Mouse (Mus musculus) midbrain, embryonic 11.5 days (tissue): ENCODE results near the gene Btbd17. TPM values are rescaled to one million over a fixed set of nuclear protein-coding genes. Genes with fewer than 3 reads are reported as not detected.

ENCODE experiments used
- ATAC-seq: fragments of 200-750 bp; cut with Nextera tagmentation; 2 replicates; pipeline ENCODE4 v1.8.0; 2017; ENCODE audit warnings: moderate TSS enrichment, moderate library complexity; ENCODE audit not compliant: low FRiP score
- DNase-seq: peaks from one replicate; pipeline ENCODE4 v3.0.0; 2015; ENCODE audit warnings: low spot score; ENCODE audit errors: missing footprints
- H3K27ac ChIP-seq: fragments of 300-500 bp; sonication (generic); 2 replicates; pipeline ENCODE4 v1.5.1; 2014; ENCODE audit warnings: low read depth, low read length
- H3K27me3 ChIP-seq: fragments of 300-500 bp; sonication (generic); 2 replicates; pipeline ENCODE4 v1.6.1; 2014; ENCODE audit warnings: mild to moderate bottlenecking, low read length, moderate library complexity, mixed read lengths; ENCODE audit not compliant: control insufficient read depth, insufficient read depth
- H3K36me3 ChIP-seq: fragments of 300-500 bp; sonication (generic); 2 replicates; pipeline ENCODE4 v1.6.1; 2014; ENCODE audit warnings: mild to moderate bottlenecking, low read length, moderate library complexity, mixed read lengths; ENCODE audit not compliant: control insufficient read depth, insufficient read depth
- H3K4me1 ChIP-seq: fragments of 300-500 bp; sonication (generic); 2 replicates; pipeline ENCODE4 v1.6.1; 2014; ENCODE audit warnings: low read length; ENCODE audit not compliant: control insufficient read depth, insufficient read depth
- H3K4me2 ChIP-seq: fragments of 300-500 bp; sonication (generic); 2 replicates; pipeline ENCODE4 v1.6.1; 2014; ENCODE audit warnings: mild to moderate bottlenecking, moderate library complexity
- H3K4me3 ChIP-seq: fragments of 300-500 bp; sonication (generic); 2 replicates; pipeline ENCODE4 v1.5.1; 2014; ENCODE audit warnings: low read depth, low read length
- H3K9ac ChIP-seq: fragments of 300-500 bp; sonication (generic); 2 replicates; pipeline ENCODE4 v1.6.1; 2014; ENCODE audit warnings: low read length
- H3K9me3 ChIP-seq: fragments of 300-500 bp; sonication (generic); 2 replicates; pipeline ENCODE4 v1.6.1; 2016; ENCODE audit warnings: low read length; ENCODE audit not compliant: control insufficient read depth
- WGBS: fragments of 180-500 bp; shearing (Covaris S2); extraction: QIAGEN DNeasy Blood & Tissue Kit; methylation state at CpG from one replicate; pipeline ENCODE4 v1.1.7; 2014; 5-methylcytosine and 5-hydroxymethylcytosine counted together
- polyA plus RNA-seq: library from polyadenylated mRNA; unstranded; fragments of >200 nt; fragmentation: Nextera tagmentation; extraction: Ambion mirVana; gene quantifications from 2 replicates; pipeline ENCODE4 v1.2.1, GENCODE M21; 2014

The Btbd17 gene
- polyA plus RNA-seq, 1 experiment from 2014 or later, result 70.2 TPM

DNA sequence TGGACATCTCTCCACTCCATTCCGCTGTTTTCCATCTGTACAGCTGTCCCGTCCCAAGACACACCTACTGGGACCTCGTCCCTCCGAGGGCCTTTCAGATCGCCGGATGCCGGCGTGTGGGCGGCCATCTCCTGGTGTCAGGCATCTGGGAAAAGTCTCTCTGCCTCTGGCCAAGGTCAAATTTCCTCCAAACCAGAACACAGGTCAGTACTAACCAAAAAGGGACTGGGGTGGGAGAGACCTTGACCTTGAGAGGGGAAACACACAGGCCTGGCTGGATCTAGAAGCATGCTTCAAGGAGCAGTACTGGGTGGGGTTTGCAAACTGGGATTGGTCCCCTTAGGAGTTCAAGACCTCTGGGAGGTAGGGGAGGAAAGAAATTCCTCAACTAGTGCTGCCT, 6.0 kb downstream of the Btbd17 start:
- Histone ChIP-seq H3K27me3 (peaks cover 64% of the 10 kb centered on the region), H3K4me2 (no peak overlapping the region), H3K9ac (no peak overlapping the region), H3K4me3 (no peak overlapping the region), H3K36me3 (0 out of 2 replicates have a peak, but pooled peaks cover 4% of the 10 kb centered on the region), H3K4me1 (peaks cover 48% of the 10 kb centered on the region), H3K27ac (no peak overlapping the region), H3K9me3 (no peaks in the 10 kb centered on the region)
- DNase-seq, result peak; percentile 89
- no peak for ATAC-seq
- 62% methylated on average over 9 of the region's 9 CpGs for WGBS

DNA sequence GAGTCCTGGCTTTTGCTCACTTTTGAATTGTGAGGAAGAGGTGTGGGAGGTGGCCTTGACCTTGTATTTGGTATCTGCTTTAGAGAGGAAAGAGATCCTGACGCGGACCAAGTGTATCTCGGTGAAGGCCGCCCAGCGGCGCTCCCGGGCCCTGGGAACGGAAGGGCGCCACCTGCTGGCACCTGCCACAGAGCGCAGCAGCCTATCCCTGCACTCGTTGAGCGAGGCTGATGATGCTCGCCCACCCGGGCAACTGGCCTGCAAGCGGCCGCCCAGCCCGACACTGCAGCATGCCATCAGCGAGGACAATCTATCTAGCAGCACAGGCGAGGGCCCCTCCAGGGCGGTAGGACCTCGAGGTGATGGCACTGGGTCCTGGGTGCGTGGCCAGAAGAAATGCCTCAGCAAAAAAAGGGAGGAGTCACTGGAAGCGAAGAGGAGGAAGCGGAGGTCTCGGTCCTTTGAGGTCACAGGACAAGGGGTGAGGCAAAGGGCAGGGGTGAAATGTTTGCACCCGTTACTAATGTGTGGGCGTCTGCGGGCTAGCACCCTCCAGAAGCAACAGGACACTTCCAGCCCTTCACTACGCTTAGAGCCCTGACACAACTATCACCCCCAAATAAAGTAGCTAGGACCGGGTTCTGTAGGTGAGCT, 6.6 kb downstream of the Btbd17 start:
- Histone ChIP-seq H3K9me3 (no peaks in the 10 kb centered on the region), H3K9ac (no peak overlapping the region), H3K36me3 (0 out of 2 replicates have a peak, but pooled peaks cover 4% of the 10 kb centered on the region), H3K27me3 (peaks cover 64% of the 10 kb centered on the region), H3K4me2 (no peak overlapping the region), H3K4me1 (peaks cover 45% of the 10 kb centered on the region), H3K27ac (no peak overlapping the region), H3K4me3 (no peak overlapping the region)
- ATAC-seq, result peak; percentile 69
- 13% methylated on average over 30 of the region's 30 CpGs for WGBS
- DNase-seq, result peak; percentile 99

DNA sequence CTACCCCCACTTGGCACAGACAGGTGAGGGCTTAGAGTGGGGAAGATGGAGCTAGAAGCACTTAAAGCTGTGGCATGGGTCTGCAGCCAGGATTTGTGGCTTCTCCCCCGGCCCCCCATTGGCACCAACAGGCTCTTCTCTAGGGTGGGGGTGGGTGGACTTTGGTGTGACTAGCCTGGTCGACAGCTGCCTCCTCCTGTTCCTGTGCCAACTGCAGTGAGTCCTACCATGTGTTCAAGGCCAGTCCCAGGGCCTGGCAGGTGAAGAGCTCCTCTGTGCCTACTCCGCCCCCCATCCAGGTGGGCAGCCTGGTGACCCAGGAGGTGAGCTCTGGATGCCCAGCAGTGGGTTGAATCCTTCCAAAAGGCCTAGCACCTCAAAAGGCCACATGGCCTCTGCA, 8.1 kb downstream of the Btbd17 start:
- no peak for ATAC-seq
- Histone ChIP-seq H3K9me3 (no peaks in the 10 kb centered on the region), H3K27me3 (peaks cover 60% of the 10 kb centered on the region), H3K4me2 (no peak overlapping the region), H3K36me3 (0 out of 2 replicates have a peak, but pooled peaks cover 4% of the 10 kb centered on the region), H3K9ac (no peak overlapping the region), H3K4me3 (no peak overlapping the region), H3K27ac (no peak overlapping the region), H3K4me1 (peaks cover 30% of the 10 kb centered on the region)
- DNase-seq, result no peak
- WGBS, result 80% methylated on average over 3 of the region's 3 CpGs

DNA sequence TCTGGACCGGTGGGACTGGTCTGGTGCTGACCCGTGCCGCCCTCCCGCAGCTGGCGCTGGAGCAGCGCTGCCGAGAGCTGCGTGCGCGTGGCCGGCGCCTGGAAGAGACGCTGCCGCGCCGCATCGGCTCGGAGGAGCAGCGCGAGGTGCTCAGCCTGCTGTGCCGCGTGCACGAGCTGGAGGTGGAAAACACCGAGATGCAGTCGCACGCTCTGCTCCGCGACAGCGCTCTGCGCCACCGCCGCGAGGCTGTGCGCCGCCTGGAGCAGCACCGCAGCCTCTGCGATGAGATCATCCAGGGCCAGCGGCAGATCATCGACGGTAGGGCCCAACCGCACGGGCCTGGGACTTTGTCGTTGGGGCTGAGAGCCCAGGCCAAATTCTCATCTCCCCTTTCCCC, 9.4 kb downstream of the Btbd17 start:
- peak overlapping the region; percentile 51 for H3K9ac ChIP-seq
- H3K4me2 ChIP-seq, result peak overlapping the region; percentile 41
- DNase-seq, result peak; percentile 93
- peak; percentile 45 for ATAC-seq
- peak overlapping the region; percentile 20 for H3K4me3 ChIP-seq
- 1% methylated on average over 43 of the region's 43 CpGs for WGBS
- H3K27me3 ChIP-seq, result peaks cover 48% of the 10 kb centered on the region
- H3K9me3 ChIP-seq, result no peaks in the 10 kb centered on the region
- H3K4me1 ChIP-seq, result peaks cover 17% of the 10 kb centered on the region
- 0 out of 2 replicates have a peak, but pooled peaks cover 4% of the 10 kb centered on the region for H3K36me3 ChIP-seq
- H3K27ac ChIP-seq, result no peak overlapping the region

DNA sequence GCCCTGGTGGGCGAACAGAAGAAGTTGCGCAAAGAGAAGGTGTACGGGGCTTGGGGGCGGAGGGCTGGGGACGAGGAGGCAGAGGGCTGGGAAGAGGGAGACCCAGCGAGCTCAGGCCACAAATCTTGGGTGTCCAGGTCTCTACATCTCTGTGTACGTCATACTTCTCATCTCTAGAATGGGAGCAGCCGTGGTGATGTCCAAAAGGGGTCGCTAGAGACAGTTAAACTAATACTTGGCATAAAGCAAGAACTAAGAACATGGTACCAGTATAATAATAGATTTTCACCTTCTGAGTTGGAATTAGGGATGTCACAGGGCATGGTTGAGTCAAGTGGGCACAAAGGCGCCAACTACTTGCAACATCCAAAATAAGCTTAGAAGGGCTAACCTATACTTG, 9.9 kb downstream of the Btbd17 start:
- DNase-seq, result no peak
- Histone ChIP-seq H3K9me3 (no peaks in the 10 kb centered on the region), H3K27me3 (peaks cover 43% of the 10 kb centered on the region), H3K4me2 (peak overlapping the region; percentile 41), H3K9ac (peak overlapping the region; percentile 51; the same call in 1 of the 2 replicates), H3K4me1 (peaks cover 13% of the 10 kb centered on the region), H3K36me3 (0 out of 2 replicates have a peak, but pooled peaks cover under 1% of the 10 kb centered on the region), H3K27ac (no peak overlapping the region), H3K4me3 (peak overlapping the region; percentile 20; the same call in 1 of the 2 replicates)
- no peak for ATAC-seq
- WGBS, result 50% methylated on average over 10 of the region's 10 CpGs

DNA sequence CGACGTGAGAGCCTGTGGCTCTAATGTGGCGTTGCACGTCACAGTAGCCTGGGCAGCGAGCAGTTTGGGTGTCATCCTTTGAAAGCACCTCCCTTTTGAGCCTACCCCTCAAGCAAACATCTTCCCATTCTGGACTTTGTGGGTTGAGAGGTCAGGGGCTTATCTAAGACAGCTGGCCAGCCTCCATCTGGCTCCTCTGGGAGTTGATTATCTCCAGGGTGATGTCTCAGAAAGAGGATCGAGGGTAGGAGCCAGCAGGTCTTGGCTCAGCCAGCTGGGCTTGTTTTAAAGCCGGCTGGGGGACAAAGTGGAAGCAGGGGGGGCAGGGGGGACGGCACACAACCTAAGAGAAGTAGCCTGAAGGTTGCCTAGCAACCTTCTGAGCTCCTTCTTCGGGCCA, 15.7 kb downstream of the Btbd17 start:
- DNase-seq, result peak; percentile 92
- no peaks in the 10 kb centered on the region for H3K9me3 ChIP-seq
- H3K4me3 ChIP-seq, result no peak overlapping the region
- no peak overlapping the region for H3K9ac ChIP-seq
- WGBS, result 31% methylated on average over 9 of the region's 9 CpGs
- peaks cover under 1% of the 10 kb centered on the region; the same call in 1 of the 2 replicates for H3K27me3 ChIP-seq
- H3K4me2 ChIP-seq, result no peak overlapping the region
- peaks cover 10% of the 10 kb centered on the region for H3K4me1 ChIP-seq
- peak; percentile 51; the same call in 1 of the 2 replicates for ATAC-seq
- peak overlapping the region; percentile 3 for H3K27ac ChIP-seq
- no peaks in the 10 kb centered on the region for H3K36me3 ChIP-seq

DNA sequence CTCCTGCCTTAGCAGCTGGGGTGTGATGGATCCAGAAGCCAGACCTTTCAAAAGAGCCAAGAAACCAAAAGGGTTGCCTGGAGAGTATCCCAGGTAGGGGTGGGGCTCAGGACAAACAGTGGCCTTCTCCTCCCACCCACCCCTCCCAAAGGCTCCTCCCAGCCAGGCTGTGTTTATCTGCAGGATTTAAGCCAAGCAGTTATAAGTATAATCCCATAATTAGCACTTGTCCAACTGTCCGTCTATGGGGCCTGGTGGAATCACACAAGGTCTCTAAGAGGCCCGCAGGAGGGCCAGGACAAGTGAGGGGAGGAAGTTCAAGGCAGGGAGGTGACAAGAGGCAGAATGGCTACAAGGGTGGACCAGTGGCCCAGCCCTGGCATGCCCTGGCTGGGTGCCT, 23.8 kb downstream of the Btbd17 start:
- Histone ChIP-seq H3K9ac (no peak overlapping the region), H3K9me3 (no peaks in the 10 kb centered on the region), H3K27me3 (peaks cover 3% of the 10 kb centered on the region; the same call in 1 of the 2 replicates), H3K36me3 (no peaks in the 10 kb centered on the region), H3K4me1 (no peaks in the 10 kb centered on the region), H3K4me2 (no peak overlapping the region), H3K4me3 (no peak overlapping the region), H3K27ac (no peak overlapping the region)
- WGBS, result 55% methylated on average over 2 of the region's 2 CpGs
- DNase-seq, result no peak
- ATAC-seq, result no peak

DNA sequence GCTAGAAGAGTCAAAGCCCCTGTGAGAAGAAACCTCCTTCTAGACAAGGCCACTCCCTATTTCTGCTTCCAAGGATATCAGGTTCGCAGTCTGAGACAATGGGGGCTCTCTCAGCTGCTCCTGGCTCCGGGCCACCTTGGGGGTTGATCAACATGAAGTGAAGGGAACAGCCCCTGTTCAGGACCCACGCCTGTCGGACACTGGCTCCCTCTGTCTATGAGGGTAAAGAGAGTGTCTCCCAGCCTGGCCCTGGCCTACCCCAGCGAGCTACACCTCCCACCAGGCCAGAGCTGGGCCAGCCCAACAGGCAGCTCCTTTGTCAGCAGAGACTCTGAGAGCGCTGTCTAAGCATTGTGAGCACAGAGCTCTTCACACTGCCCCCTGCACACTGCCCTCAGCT, 25.8 kb downstream of the Btbd17 start:
- Histone ChIP-seq H3K4me1 (no peaks in the 10 kb centered on the region; the same call in 1 of the 2 replicates), H3K9ac (no peak overlapping the region), H3K4me3 (no peak overlapping the region), H3K4me2 (no peak overlapping the region), H3K27me3 (peaks cover 9% of the 10 kb centered on the region), H3K36me3 (no peaks in the 10 kb centered on the region), H3K9me3 (no peaks in the 10 kb centered on the region), H3K27ac (no peak overlapping the region)
- ATAC-seq (no peak), DNase-seq (no peak)
- WGBS, result 53% methylated on average over 6 of the region's 6 CpGs
